Mouse (Mus musculus): ENCODE results near the gene Surf1. TPM values are rescaled to one million over a fixed set of nuclear protein-coding genes. Genes with fewer than 3 reads are reported as not detected.

The Surf1 gene
- polyA plus RNA-seq, 1 experiment from 2014 or later: 40.3 TPM

- H3K4me2 ChIP-seq: no peak overlapping the region
- H3K9me3 ChIP-seq (replicated peaks; ENCODE audit: control insufficient read depth, low read length): no peaks in the 10 kb centered on the region
- no peak overlapping the region for H3K9ac ChIP-seq (ENCODE audit: low read depth, low read length)
- ATAC-seq (replicated peaks; ENCODE audit: insufficient number of reproducible peaks, low FRiP score, low TSS enrichment): no peak
- peaks cover 36% of the 10 kb centered on the region for H3K36me3 ChIP-seq (ENCODE audit: control insufficient read depth, insufficient read depth, low read length)
- H3K27me3 ChIP-seq (ENCODE audit: control insufficient read depth, insufficient read depth, low read length): no peaks in the 10 kb centered on the region
- no peak overlapping the region for H3K27ac ChIP-seq (ENCODE audit: low read depth, low read length)
- 84% methylated on average over 8 of the region's 8 CpGs for WGBS (ENCODE audit: insufficient replicate concordance)
- no peak overlapping the region for H3K4me3 ChIP-seq (ENCODE audit: low read depth, low read length)
- no peaks in the 10 kb centered on the region for H3K4me1 ChIP-seq (ENCODE audit: control insufficient read depth, insufficient read depth, low read length)
These were observed 36.5 kb upstream of the Surf1 start for GRCm38 (mm10) chr2:26952866-26953265.

DNA sequence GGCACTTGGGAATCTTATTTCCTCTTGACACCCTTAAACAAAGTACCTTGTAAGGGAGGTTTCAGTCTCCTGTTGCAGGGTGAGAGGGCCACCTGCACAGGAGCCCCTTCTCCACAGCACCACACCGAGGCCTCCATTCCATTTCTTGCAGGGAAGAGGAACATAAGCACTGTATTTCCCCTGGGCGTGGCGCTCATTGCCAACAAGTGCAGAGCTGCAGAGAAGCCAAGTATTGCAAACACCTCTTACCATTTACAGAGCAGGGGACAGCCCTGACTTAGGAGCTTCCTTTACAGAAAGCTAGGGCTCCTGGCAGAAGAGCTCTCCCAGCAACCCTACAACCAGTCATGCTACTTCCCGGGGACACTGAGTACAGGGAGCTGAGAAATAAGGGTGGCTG is 35.9 kb upstream of the Surf1 start:
- Histone ChIP-seq H3K9me3 (replicated peaks; ENCODE audit: control insufficient read depth, low read length) (no peaks in the 10 kb centered on the region), H3K4me1 (ENCODE audit: control insufficient read depth, insufficient read depth, low read length) (no peaks in the 10 kb centered on the region), H3K27ac (ENCODE audit: low read depth, low read length) (no peak overlapping the region), H3K4me3 (ENCODE audit: low read depth, low read length) (no peak overlapping the region), H3K27me3 (ENCODE audit: control insufficient read depth, insufficient read depth, low read length) (no peaks in the 10 kb centered on the region), H3K9ac (ENCODE audit: low read depth, low read length) (no peak overlapping the region), H3K36me3 (ENCODE audit: control insufficient read depth, insufficient read depth, low read length) (peaks cover 33% of the 10 kb centered on the region), H3K4me2 (no peak overlapping the region)
- WGBS (ENCODE audit: insufficient replicate concordance): 92% methylated on average over 4 of the region's 4 CpGs
- no peak for ATAC-seq (replicated peaks; ENCODE audit: insufficient number of reproducible peaks, low FRiP score, low TSS enrichment)

DNA sequence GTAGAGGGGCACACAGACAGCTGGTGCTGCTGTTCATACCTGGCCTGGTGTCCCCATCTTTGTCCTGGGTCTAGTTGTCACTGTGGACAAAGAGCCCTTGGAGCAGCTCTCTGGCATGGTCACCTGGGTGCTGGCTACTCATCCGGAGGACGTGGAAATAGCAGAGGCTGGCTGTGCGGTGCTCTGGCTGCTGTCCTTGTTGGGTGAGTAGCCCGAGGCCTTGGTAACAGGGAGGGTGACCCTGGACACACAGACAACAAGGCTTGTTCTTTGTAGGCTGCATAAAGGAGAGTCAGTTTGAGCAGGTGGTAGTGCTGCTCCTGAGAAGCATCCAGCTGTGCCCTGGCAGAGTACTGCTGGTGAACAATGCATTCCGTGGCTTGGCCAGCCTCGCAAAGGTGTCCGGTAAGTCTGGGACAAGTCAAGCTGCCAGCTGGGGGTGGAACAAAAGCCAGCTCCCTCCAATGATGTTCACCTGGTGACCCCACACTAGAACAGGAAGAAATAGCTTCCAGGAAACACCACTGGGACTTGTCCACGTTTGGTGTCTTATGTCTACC is 35.1 kb upstream of the Surf1 start:
- Histone ChIP-seq H3K4me3 (ENCODE audit: low read depth, low read length) (no peak overlapping the region), H3K9ac (ENCODE audit: low read depth, low read length) (no peak overlapping the region), H3K27me3 (ENCODE audit: control insufficient read depth, insufficient read depth, low read length) (no peaks in the 10 kb centered on the region), H3K9me3 (replicated peaks; ENCODE audit: control insufficient read depth, low read length) (no peaks in the 10 kb centered on the region), H3K27ac (ENCODE audit: low read depth, low read length) (no peak overlapping the region), H3K4me1 (ENCODE audit: control insufficient read depth, insufficient read depth, low read length) (no peaks in the 10 kb centered on the region), H3K4me2 (no peak overlapping the region), H3K36me3 (ENCODE audit: control insufficient read depth, insufficient read depth, low read length) (peaks cover 29% of the 10 kb centered on the region)
- no peak for ATAC-seq (replicated peaks; ENCODE audit: insufficient number of reproducible peaks, low FRiP score, low TSS enrichment)
- WGBS (ENCODE audit: insufficient replicate concordance): 91% methylated on average over 8 of the region's 8 CpGs

DNA sequence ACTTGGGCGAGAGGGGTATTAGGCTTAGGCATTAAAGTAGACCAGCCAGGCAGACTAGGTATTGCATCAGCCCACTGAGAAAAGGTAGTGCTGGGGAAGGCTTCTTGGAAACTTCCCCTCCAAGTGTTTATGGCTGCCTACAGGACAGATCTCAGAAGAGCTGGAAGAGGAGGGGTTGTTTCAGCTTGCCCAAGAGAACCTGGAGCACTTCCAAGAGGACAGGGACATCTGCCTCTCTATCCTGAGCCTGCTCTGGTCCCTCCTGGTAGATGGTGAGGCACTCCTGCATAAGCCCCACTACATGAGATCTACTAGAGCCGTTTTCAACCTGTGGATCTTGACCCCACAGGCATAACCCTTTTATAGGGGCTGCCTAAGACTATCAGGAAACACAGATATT is 34.1 kb upstream of the Surf1 start:
- Histone ChIP-seq H3K27ac (ENCODE audit: low read depth, low read length) (no peak overlapping the region), H3K9me3 (replicated peaks; ENCODE audit: control insufficient read depth, low read length) (no peaks in the 10 kb centered on the region), H3K27me3 (ENCODE audit: control insufficient read depth, insufficient read depth, low read length) (no peaks in the 10 kb centered on the region), H3K36me3 (ENCODE audit: control insufficient read depth, insufficient read depth, low read length) (peaks cover 28% of the 10 kb centered on the region), H3K4me1 (ENCODE audit: control insufficient read depth, insufficient read depth, low read length) (no peaks in the 10 kb centered on the region), H3K9ac (ENCODE audit: low read depth, low read length) (no peak overlapping the region), H3K4me3 (ENCODE audit: low read depth, low read length) (no peak overlapping the region), H3K4me2 (no peak overlapping the region)
- no peak for ATAC-seq (replicated peaks; ENCODE audit: insufficient number of reproducible peaks, low FRiP score, low TSS enrichment)
- 88% methylated on average over 2 of the region's 2 CpGs for WGBS (ENCODE audit: insufficient replicate concordance)

DNA sequence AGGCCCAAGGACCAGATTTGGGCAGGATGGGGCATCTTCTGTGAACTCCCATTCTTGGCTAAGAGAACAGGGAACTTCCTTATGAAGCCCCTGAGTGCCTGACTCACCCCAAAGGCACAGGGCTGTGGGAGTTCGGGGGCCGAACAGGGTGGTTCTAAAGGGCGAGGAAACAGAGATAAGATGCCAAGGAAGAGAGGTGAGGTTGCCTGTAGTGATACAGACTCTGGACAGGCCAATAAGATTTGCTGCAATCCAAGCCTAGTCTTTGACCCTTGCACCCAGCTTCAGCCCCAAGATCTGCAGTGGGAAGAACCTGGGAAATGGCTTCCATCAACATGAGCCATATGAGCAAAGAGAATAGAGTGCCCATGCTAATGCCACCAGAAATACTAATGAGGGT is 26.9 kb upstream of the Surf1 start:
- H3K27ac ChIP-seq (ENCODE audit: low read depth, low read length): no peak overlapping the region
- H3K4me1 ChIP-seq (ENCODE audit: control insufficient read depth, insufficient read depth, low read length): no peaks in the 10 kb centered on the region
- no peaks in the 10 kb centered on the region for H3K9me3 ChIP-seq (replicated peaks; ENCODE audit: control insufficient read depth, low read length)
- 65% methylated on average over 3 of the region's 3 CpGs for WGBS (ENCODE audit: insufficient replicate concordance)
- H3K9ac ChIP-seq (ENCODE audit: low read depth, low read length): no peak overlapping the region
- H3K4me3 ChIP-seq (ENCODE audit: low read depth, low read length): no peak overlapping the region
- no peaks in the 10 kb centered on the region for H3K27me3 ChIP-seq (ENCODE audit: control insufficient read depth, insufficient read depth, low read length)
- H3K36me3 ChIP-seq (ENCODE audit: control insufficient read depth, insufficient read depth, low read length): no peaks in the 10 kb centered on the region; the same call in 1 of the 2 replicates
- H3K4me2 ChIP-seq: no peak overlapping the region
- no peak for ATAC-seq (replicated peaks; ENCODE audit: insufficient number of reproducible peaks, low FRiP score, low TSS enrichment)

GRCm38 (mm10) chr2:26941539-26941938 is 25.2 kb upstream of the Surf1 start:
- no peaks in the 10 kb centered on the region for H3K9me3 ChIP-seq (replicated peaks; ENCODE audit: control insufficient read depth, low read length)
- no peak overlapping the region for H3K4me3 ChIP-seq (ENCODE audit: low read depth, low read length)
- no peaks in the 10 kb centered on the region for H3K4me1 ChIP-seq (ENCODE audit: control insufficient read depth, insufficient read depth, low read length)
- no peaks in the 10 kb centered on the region for H3K27me3 ChIP-seq (ENCODE audit: control insufficient read depth, insufficient read depth, low read length)
- no peak for ATAC-seq (replicated peaks; ENCODE audit: insufficient number of reproducible peaks, low FRiP score, low TSS enrichment)
- 35% methylated on average over 5 of the region's 5 CpGs for WGBS (ENCODE audit: insufficient replicate concordance)
- H3K9ac ChIP-seq (ENCODE audit: low read depth, low read length): no peak overlapping the region
- no peaks in the 10 kb centered on the region for H3K36me3 ChIP-seq (ENCODE audit: control insufficient read depth, insufficient read depth, low read length)
- no peak overlapping the region for H3K4me2 ChIP-seq
- H3K27ac ChIP-seq (ENCODE audit: low read depth, low read length): no peak overlapping the region

- Histone ChIP-seq H3K4me3 (ENCODE audit: low read depth, low read length) (no peak overlapping the region), H3K9ac (ENCODE audit: low read depth, low read length) (no peak overlapping the region), H3K4me1 (ENCODE audit: control insufficient read depth, insufficient read depth, low read length) (peaks cover 4% of the 10 kb centered on the region; the same call in 1 of the 2 replicates), H3K27ac (ENCODE audit: low read depth, low read length) (no peak overlapping the region), H3K9me3 (replicated peaks; ENCODE audit: control insufficient read depth, low read length) (no peaks in the 10 kb centered on the region), H3K36me3 (ENCODE audit: control insufficient read depth, insufficient read depth, low read length) (no peaks in the 10 kb centered on the region), H3K4me2 (no peak overlapping the region), H3K27me3 (ENCODE audit: control insufficient read depth, insufficient read depth, low read length) (no peaks in the 10 kb centered on the region)
- no peak for ATAC-seq (replicated peaks; ENCODE audit: insufficient number of reproducible peaks, low FRiP score, low TSS enrichment)
- 36% methylated on average over 1 of the region's 1 CpGs for WGBS (ENCODE audit: insufficient replicate concordance)
These were observed 20.1 kb upstream of the Surf1 start for GRCm38 (mm10) chr2:26936425-26936824.

DNA sequence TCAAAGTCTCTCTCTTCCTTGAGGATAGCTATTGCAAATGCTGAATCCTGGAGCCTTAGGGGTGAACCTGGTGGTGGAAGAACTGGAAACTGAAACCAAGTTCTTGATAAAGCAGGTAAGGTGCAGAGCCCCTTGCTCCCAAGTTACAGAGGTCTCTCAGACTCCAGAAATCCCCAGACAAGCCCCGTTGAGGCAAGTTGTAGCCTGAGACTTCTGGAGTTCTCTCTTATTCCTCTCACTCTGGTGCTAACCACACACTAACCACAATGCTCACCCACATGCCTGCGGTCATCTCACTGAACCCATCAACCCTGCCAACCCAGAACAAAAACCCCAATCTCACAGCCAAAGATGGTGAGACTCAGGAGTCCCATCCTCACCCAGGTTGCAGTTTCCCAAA is 19.0 kb upstream of the Surf1 start:
- Histone ChIP-seq H3K9ac (ENCODE audit: low read depth, low read length) (no peak overlapping the region), H3K27me3 (ENCODE audit: control insufficient read depth, insufficient read depth, low read length) (no peaks in the 10 kb centered on the region), H3K4me2 (no peak overlapping the region), H3K36me3 (ENCODE audit: control insufficient read depth, insufficient read depth, low read length) (peaks cover 8% of the 10 kb centered on the region), H3K4me3 (ENCODE audit: low read depth, low read length) (no peak overlapping the region), H3K9me3 (replicated peaks; ENCODE audit: control insufficient read depth, low read length) (no peaks in the 10 kb centered on the region), H3K27ac (ENCODE audit: low read depth, low read length) (no peak overlapping the region), H3K4me1 (ENCODE audit: control insufficient read depth, insufficient read depth, low read length) (peaks cover 13% of the 10 kb centered on the region; the same call in 1 of the 2 replicates)
- 81% methylated on average over 2 of the region's 2 CpGs for WGBS (ENCODE audit: insufficient replicate concordance)
- ATAC-seq (replicated peaks; ENCODE audit: insufficient number of reproducible peaks, low FRiP score, low TSS enrichment): no peak

- H3K9me3 ChIP-seq (replicated peaks; ENCODE audit: control insufficient read depth, low read length): no peaks in the 10 kb centered on the region
- peaks cover 20% of the 10 kb centered on the region for H3K4me1 ChIP-seq (ENCODE audit: control insufficient read depth, insufficient read depth, low read length)
- H3K27ac ChIP-seq (ENCODE audit: low read depth, low read length): peak within 1 kb of the TSS; percentile 88
- peak within 1 kb of the TSS; percentile 81 for H3K4me2 ChIP-seq
- H3K4me3 ChIP-seq (ENCODE audit: low read depth, low read length): peak within 1 kb of the TSS; percentile 99
- H3K9ac ChIP-seq (ENCODE audit: low read depth, low read length): peak within 1 kb of the TSS; percentile 100
- no peaks in the 10 kb centered on the region for H3K27me3 ChIP-seq (ENCODE audit: control insufficient read depth, insufficient read depth, low read length)
- H3K36me3 ChIP-seq (ENCODE audit: control insufficient read depth, insufficient read depth, low read length): peaks cover 17% of the 10 kb centered on the region
- ATAC-seq (replicated peaks; ENCODE audit: insufficient number of reproducible peaks, low FRiP score, low TSS enrichment): peak; percentile 95
- 1% methylated on average over 50 of the region's 70 CpGs for WGBS (ENCODE audit: insufficient replicate concordance)
These were observed 17.1 kb upstream of the Surf1 start, which contains the start of the genes Surf4 and Stkld1 for GRCm38 (mm10) chr2:26933304-26934055. Surf4 (minus strand) TSS chr2:26933928. Stkld1 (plus strand) TSS chr2:26934047.

Measured in heart, embryonic 11.5 days (tissue).